Mouse (Mus musculus) lung, embryonic 14.5 days (tissue): ENCODE measurements around the gene Mx1. TPM values are rescaled to one million over a fixed set of nuclear protein-coding genes. Genes with fewer than 3 reads are reported as not detected.

Experiments
- ATAC-seq: fragments of 200-750 bp; cut with Nextera tagmentation; 2 replicates; pipeline ENCODE4 v1.8.0; 2017; ENCODE audit warnings: mild to moderate bottlenecking, moderate TSS enrichment, moderate library complexity; ENCODE audit not compliant: insufficient read depth
- DNase-seq: peaks from one replicate; pipeline ENCODE4 v3.0.0-alpha.2; 2015
- H3K27ac ChIP-seq: fragments of 300-500 bp; sonication (generic); 2 replicates; pipeline ENCODE4 v1.5.1; 2014; ENCODE audit warnings: low read depth, mild to moderate bottlenecking, moderate library complexity
- H3K27me3 ChIP-seq: fragments of 300-500 bp; sonication (generic); 2 replicates; pipeline ENCODE4 v1.6.1; 2014; ENCODE audit warnings: low read length, control low read depth; ENCODE audit not compliant: insufficient read depth
- H3K36me3 ChIP-seq: fragments of 300-500 bp; sonication (generic); 2 replicates; pipeline ENCODE4 v1.6.1; 2014; ENCODE audit warnings: control low read depth; ENCODE audit not compliant: insufficient read depth
- H3K4me1 ChIP-seq: fragments of 300-500 bp; sonication (generic); 2 replicates; pipeline ENCODE4 v1.6.1; 2014; ENCODE audit warnings: antibody characterized with exemption, control low read depth; ENCODE audit not compliant: insufficient read depth
- H3K4me2 ChIP-seq: fragments of 300-500 bp; sonication (generic); 2 replicates; pipeline ENCODE4 v1.6.1; 2014; ENCODE audit warnings: mild to moderate bottlenecking
- H3K4me3 ChIP-seq: fragments of 300-500 bp; sonication (generic); 2 replicates; pipeline ENCODE4 v1.5.1; 2014; ENCODE audit warnings: low read depth, low read length
- H3K9ac ChIP-seq: fragments of 300-500 bp; sonication (generic); 2 replicates; pipeline ENCODE4 v1.6.1; 2014
- H3K9me3 ChIP-seq: fragments of 300-500 bp; sonication (generic); 2 replicates; pipeline ENCODE4 v1.6.1; 2016; ENCODE audit warnings: low read depth, low read length, control low read depth
- CTCF ChIP-seq: IDR thresholded peaks from 2 replicates; pipeline ENCODE4 v1.5.1; 2016; ENCODE audit warnings: antibody characterized with exemption, low read depth
- WGBS: fragments of 180-500 bp; shearing (Covaris S2); extraction: QIAGEN DNeasy Blood & Tissue Kit; methylation state at CpG from one replicate; pipeline ENCODE4 v1.1.7; 2014; 5-methylcytosine and 5-hydroxymethylcytosine counted together
- polyA plus RNA-seq: library from polyadenylated mRNA; unstranded; fragments of >200 nt; fragmentation: Nextera tagmentation; extraction: Ambion mirVana; gene quantifications from 2 replicates; pipeline ENCODE4 v1.2.1, GENCODE M21; 2014

Gene Mx1
- polyA plus RNA-seq, 1 experiment from 2014 or later = 0.21 TPM

DNA sequence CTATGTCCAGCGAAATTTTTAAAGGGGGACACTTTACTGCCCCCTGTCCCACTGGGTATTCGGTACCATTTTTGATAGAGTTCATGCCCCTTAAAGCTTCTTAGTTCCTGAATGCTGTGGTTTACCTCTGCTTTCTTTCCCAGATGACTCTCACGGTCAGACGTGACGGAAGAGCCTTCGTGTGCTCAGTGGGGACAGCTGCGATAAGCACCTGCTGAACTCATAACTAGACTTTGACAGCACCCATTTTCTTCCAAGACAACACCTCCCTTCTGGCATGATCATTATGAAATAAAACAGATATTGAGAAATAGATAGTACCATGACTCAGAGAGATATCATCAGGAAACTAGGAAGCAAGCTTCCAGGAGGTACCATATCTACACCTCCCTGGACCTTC lies 36.7 kb upstream of the Mx1 start:
- DNase-seq (no peak), ATAC-seq (no peak)
- no peak for TF ChIP-seq CTCF
- Histone ChIP-seq H3K4me3 (no peak overlapping the region), H3K4me1 (no peaks in the 10 kb centered on the region), H3K36me3 (no peaks in the 10 kb centered on the region), H3K9me3 (no peaks in the 10 kb centered on the region), H3K4me2 (no peak overlapping the region), H3K27ac (no peak overlapping the region), H3K27me3 (no peaks in the 10 kb centered on the region), H3K9ac (no peak overlapping the region)
- 91% methylated on average over 7 of the region's 7 CpGs for WGBS

DNA sequence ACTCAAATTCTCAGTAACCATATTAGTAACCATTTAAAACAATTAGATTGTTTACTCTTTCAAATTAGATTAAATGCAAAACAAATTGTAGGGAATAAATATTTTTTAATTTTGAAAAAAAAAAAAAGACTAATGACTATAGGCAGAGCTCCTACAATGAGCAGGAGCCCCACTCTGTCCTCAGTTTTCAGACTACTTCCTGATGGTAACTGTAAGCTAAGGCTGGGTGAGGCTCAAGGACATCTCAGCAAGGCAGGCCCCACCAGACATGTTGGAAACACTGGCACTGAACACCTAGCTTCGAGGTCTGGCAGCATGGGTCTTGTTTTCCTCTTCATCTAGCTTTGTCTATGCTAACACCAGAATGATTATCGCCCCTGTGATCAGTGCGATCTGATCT lies 35.4 kb upstream of the Mx1 start:
- WGBS = 91% methylated on average over 3 of the region's 3 CpGs
- H3K4me2 ChIP-seq = no peak overlapping the region
- no peaks in the 10 kb centered on the region for H3K36me3 ChIP-seq
- H3K27me3 ChIP-seq = no peaks in the 10 kb centered on the region
- no peak for ATAC-seq
- H3K27ac ChIP-seq = no peak overlapping the region
- no peaks in the 10 kb centered on the region for H3K4me1 ChIP-seq
- no peak for DNase-seq
- H3K9me3 ChIP-seq = no peaks in the 10 kb centered on the region
- H3K4me3 ChIP-seq = no peak overlapping the region
- TF ChIP-seq CTCF = no peak
- no peak overlapping the region for H3K9ac ChIP-seq

DNA sequence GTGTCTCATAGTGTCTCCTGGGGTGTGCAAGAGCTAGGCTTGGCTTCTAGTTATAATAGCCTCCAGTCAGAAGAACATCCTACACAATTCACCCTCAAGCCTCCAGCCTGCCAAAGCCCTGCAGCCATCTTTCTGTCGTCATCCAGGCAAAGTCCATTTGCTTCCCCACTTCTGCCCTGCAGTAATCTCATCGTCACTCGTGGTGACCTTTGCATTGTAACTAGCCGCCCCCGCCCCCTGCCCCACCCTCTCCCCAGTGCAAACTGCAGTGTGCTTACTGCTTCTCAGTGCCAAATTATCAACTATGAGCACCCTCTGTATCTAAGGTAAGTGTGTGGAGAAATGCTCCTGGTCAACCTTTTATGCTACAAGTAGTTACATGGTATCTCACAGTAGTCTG lies 35.0 kb upstream of the Mx1 start:
- Histone ChIP-seq H3K9ac (no peak overlapping the region), H3K4me2 (no peak overlapping the region), H3K27ac (no peak overlapping the region), H3K4me3 (no peak overlapping the region), H3K4me1 (no peaks in the 10 kb centered on the region), H3K36me3 (no peaks in the 10 kb centered on the region), H3K27me3 (no peaks in the 10 kb centered on the region), H3K9me3 (no peaks in the 10 kb centered on the region)
- DNase-seq (no peak), ATAC-seq (no peak)
- 34% methylated on average over 5 of the region's 5 CpGs for WGBS
- no peak for TF ChIP-seq CTCF

DNA sequence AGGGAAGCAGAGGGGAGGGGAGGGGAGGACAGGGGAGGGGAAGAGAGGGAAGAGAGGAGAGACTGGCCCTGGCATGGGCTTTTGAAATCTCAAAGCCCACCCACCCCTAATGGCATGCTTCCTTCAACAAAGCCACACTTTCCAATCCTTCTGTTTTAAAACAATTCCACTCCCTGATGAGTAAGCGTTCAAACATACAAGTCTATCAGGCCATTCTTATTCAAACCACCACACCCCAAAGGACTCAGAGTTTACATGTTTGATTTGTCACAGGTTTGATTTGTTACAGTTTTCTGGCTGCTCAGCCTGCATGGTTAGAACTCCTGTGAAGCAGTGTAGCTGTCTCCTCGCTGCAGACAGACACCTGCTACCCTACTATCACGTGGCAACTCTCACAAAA lies 33.3 kb upstream of the Mx1 start:
- H3K4me1 ChIP-seq = no peaks in the 10 kb centered on the region
- H3K4me3 ChIP-seq = no peak overlapping the region
- no peak overlapping the region for H3K27ac ChIP-seq
- no peak for ATAC-seq
- no peaks in the 10 kb centered on the region for H3K27me3 ChIP-seq
- no peak for DNase-seq
- 40% methylated on average over 3 of the region's 3 CpGs for WGBS
- TF ChIP-seq CTCF = no peak
- no peak overlapping the region for H3K9ac ChIP-seq
- no peaks in the 10 kb centered on the region for H3K9me3 ChIP-seq
- H3K4me2 ChIP-seq = no peak overlapping the region
- H3K36me3 ChIP-seq = no peaks in the 10 kb centered on the region

DNA sequence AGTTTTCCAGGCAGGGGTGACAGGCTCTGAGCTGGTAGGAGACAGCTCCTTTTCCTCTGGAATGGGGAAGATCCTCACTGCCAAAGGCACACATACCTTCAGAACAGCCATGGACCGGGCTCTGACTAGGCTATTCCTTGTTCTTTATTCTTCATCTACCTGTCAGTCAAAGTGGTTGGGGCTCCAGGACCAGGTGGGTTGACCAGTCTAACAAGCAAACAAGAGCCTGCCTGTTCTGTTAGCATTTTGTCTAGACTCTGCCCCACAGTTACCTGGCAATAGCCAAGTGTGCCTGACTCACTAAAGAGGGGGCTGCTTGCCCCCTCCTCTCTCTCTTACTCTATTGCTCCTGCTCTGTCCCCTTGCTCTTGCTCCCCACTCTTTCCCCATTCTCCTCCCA lies 29.7 kb upstream of the Mx1 start:
- H3K27ac ChIP-seq = no peak overlapping the region
- H3K4me3 ChIP-seq = no peak overlapping the region
- no peaks in the 10 kb centered on the region for H3K36me3 ChIP-seq
- H3K27me3 ChIP-seq = no peaks in the 10 kb centered on the region
- TF ChIP-seq CTCF = no peak
- H3K9me3 ChIP-seq = no peaks in the 10 kb centered on the region
- no peak overlapping the region for H3K4me2 ChIP-seq
- H3K4me1 ChIP-seq = no peaks in the 10 kb centered on the region
- H3K9ac ChIP-seq = no peak overlapping the region
- ATAC-seq = peak; percentile 71; the same call in 1 of the 2 replicates
- 48% methylated on average over 1 of the region's 1 CpGs for WGBS
- peak; percentile 18 for DNase-seq

DNA sequence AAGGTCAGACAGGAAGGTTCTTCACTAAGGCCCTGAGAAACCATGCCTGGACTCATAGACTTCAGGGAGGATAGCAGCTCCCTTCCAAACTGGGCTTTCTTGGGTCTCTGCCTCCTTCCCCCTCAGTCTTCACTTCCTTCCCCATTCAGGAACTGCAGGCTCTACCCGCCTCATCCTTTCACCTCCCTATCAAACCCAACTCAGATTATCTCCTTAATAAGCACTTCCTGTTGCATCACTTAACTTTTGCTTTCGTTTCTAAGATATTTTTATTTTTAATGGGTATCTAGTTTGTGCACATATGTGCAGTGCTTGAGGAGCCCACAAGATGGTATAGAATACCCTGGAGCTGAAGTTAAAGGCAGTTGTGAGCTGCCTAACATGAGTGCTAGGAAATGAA lies 15.9 kb upstream of the Mx1 start:
- H3K36me3 ChIP-seq = no peaks in the 10 kb centered on the region
- H3K9ac ChIP-seq = no peak overlapping the region
- no peak overlapping the region for H3K4me2 ChIP-seq
- no peak for ATAC-seq
- WGBS = 60% methylated on average over 2 of the region's 2 CpGs
- no peak overlapping the region for H3K27ac ChIP-seq
- DNase-seq = no peak
- H3K9me3 ChIP-seq = no peaks in the 10 kb centered on the region
- no peak for TF ChIP-seq CTCF
- no peaks in the 10 kb centered on the region for H3K27me3 ChIP-seq
- H3K4me1 ChIP-seq = no peaks in the 10 kb centered on the region
- H3K4me3 ChIP-seq = no peak overlapping the region

DNA sequence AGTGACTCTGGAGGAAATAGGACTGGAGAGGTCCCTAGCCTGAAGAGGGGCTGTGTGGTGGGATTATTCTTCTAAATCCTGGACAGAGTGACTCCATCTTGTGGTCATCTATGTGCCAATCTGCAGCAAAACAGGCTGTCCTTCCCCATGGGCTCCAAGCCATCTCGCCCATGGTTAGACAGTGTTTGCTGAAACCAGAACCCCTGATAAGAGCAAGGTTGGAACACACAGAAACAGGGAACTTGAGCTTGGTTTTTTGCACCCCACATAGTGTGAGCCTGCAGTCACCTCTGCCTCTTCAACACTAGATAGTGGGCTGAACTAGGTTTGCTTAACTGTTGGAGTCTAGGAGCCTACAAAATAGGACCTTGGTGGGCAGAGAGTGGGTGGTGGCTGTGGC lies 13.8 kb upstream of the Mx1 start:
- no peaks in the 10 kb centered on the region for H3K4me1 ChIP-seq
- 67% methylated on average over 1 of the region's 1 CpGs for WGBS
- H3K4me2 ChIP-seq = no peak overlapping the region
- no peak overlapping the region for H3K27ac ChIP-seq
- ATAC-seq (no peak), DNase-seq (no peak)
- H3K9ac ChIP-seq = no peak overlapping the region
- no peaks in the 10 kb centered on the region for H3K36me3 ChIP-seq
- no peak overlapping the region for H3K4me3 ChIP-seq
- TF ChIP-seq CTCF = no peak
- H3K9me3 ChIP-seq = no peaks in the 10 kb centered on the region
- H3K27me3 ChIP-seq = no peaks in the 10 kb centered on the region

DNA sequence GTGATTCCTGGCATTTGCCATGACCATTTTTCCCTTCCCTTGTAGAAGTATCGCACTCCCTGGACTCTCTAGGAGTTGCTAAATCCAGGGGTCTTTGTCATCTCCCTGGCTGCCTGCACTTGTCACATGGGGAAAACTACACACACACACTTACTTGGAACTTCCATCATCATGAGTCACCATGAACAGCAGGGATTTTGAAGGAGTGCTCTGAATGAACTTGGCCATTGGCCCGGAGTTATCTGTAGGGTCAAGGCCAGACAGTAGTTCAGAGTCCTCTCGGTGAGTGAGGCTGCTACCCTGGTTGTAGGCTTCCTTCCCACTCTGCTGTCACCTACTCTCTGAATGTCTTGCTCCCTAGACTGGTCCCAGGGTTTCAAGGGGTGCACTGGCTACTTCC lies 12.9 kb upstream of the Mx1 start:
- no peaks in the 10 kb centered on the region for H3K36me3 ChIP-seq
- no peak for TF ChIP-seq CTCF
- H3K4me1 ChIP-seq = no peaks in the 10 kb centered on the region
- no peak overlapping the region for H3K27ac ChIP-seq
- 79% methylated on average over 3 of the region's 3 CpGs for WGBS
- no peak overlapping the region for H3K9ac ChIP-seq
- no peaks in the 10 kb centered on the region for H3K9me3 ChIP-seq
- H3K27me3 ChIP-seq = no peaks in the 10 kb centered on the region
- DNase-seq (no peak), ATAC-seq (no peak)
- no peak overlapping the region for H3K4me2 ChIP-seq
- H3K4me3 ChIP-seq = no peak overlapping the region
